Mouse (Mus musculus): ENCODE measurements around the gene Ppie. TPM values are rescaled to one million over a fixed set of nuclear protein-coding genes. Genes with fewer than 3 reads are reported as not detected.
A peak's percentile ranks its signal among the peaks of the same experiment; 100 is the strongest.
"Not testable (repeated sequence)": the region's sequence is repeated elsewhere in the genome, so short reads cannot be mapped to it uniquely, and the experiment has no call there.

The Ppie gene
- total RNA-seq, 2 experiments from 2014 or later = 47.4 to 53.0 TPM

- DNase-seq (ENCODE audit: low spot score in 2 of 2) = not testable (repeated sequence)
Measured at GRCm38 (mm10) chr4:123116640-123117039, 23.1 kb downstream of the Ppie start.

- DNase-seq (ENCODE audit: low spot score in 2 of 2) = no peak
Measured at GRCm38 (mm10) chr4:123116011-123116410, 23.7 kb downstream of the Ppie start, which contains the start of gene Oxct2b. Gene Oxct2b, plus strand, starts transcription at chr4:123116266.

- DNase-seq (ENCODE audit: low spot score in 2 of 2) = not testable (repeated sequence)
Measured at GRCm38 (mm10) chr4:123114651-123115050, 25.1 kb downstream of the Ppie start.

GRCm38 (mm10) chr4:123112216-123112764 lies 27.5 kb downstream of the Ppie start:
- no peak for DNase-seq (ENCODE audit: low spot score in 2 of 2)

- not testable (repeated sequence) for DNase-seq (ENCODE audit: low spot score in 2 of 2)
Measured at GRCm38 (mm10) chr4:123111275-123111983, 28.3 kb downstream of the Ppie start.

- DNase-seq (ENCODE audit: low spot score in 2 of 2) = no peak
Measured at GRCm38 (mm10) chr4:123110751-123111150, 29.0 kb downstream of the Ppie start.

- DNase-seq (ENCODE audit: low spot score in 2 of 2) = no peak
Measured at GRCm38 (mm10) chr4:123108056-123108455, 31.7 kb downstream of the Ppie start.

GRCm38 (mm10) chr4:123106864-123107263 lies 32.9 kb downstream of the Ppie start:
- no peak for DNase-seq (ENCODE audit: low spot score in 2 of 2)

- not testable (repeated sequence) for DNase-seq (ENCODE audit: low spot score in 2 of 2)
Measured at GRCm38 (mm10) chr4:123105929-123106328, 33.8 kb downstream of the Ppie start.

- DNase-seq (ENCODE audit: low spot score in 2 of 2) = no peak
Measured at GRCm38 (mm10) chr4:123105451-123105790, 34.3 kb downstream of the Ppie start.

- no peak for DNase-seq (ENCODE audit: low spot score in 2 of 2)
Measured at GRCm38 (mm10) chr4:123104651-123105450, 34.9 kb downstream of the Ppie start, which contains the start of gene Bmp8b. Gene Bmp8b, plus strand, starts transcription at chr4:123105165.

GRCm38 (mm10) chr4:123093869-123094268 lies 45.9 kb downstream of the Ppie start:
- DNase-seq (ENCODE audit: low spot score in 2 of 2) = no peak

GRCm38 (mm10) chr4:123093064-123093776 lies 46.5 kb downstream of the Ppie start:
- no peak for DNase-seq (ENCODE audit: low spot score in 2 of 2)

- no peak for DNase-seq (ENCODE audit: low spot score in 2 of 2)
Measured at GRCm38 (mm10) chr4:123092621-123093020, 47.1 kb downstream of the Ppie start.

- no peak for DNase-seq (ENCODE audit: low spot score in 2 of 2)
Measured at GRCm38 (mm10) chr4:123086381-123086780, 53.4 kb downstream of the Ppie start.

- no peak for DNase-seq (ENCODE audit: low spot score in 2 of 2)
Measured at GRCm38 (mm10) chr4:123085290-123085689, 54.5 kb downstream of the Ppie start.

GRCm38 (mm10) chr4:123083323-123083902 lies 56.3 kb downstream of the Ppie start:
- no peak for DNase-seq (ENCODE audit: low spot score in 2 of 2)

- DNase-seq (ENCODE audit: low spot score in 2 of 2) = peak; percentile 63 to 71
Measured at GRCm38 (mm10) chr4:123082283-123083163, 57.2 kb downstream of the Ppie start.

GRCm38 (mm10) chr4:123080791-123081190 lies 59.0 kb downstream of the Ppie start:
- DNase-seq (ENCODE audit: low spot score in 2 of 2) = no peak

GRCm38 (mm10) chr4:123078231-123078630 lies 61.5 kb downstream of the Ppie start:
- DNase-seq (ENCODE audit: low spot score in 2 of 2) = no peak
